Mouse (Mus musculus) megakaryocyte-erythroid progenitor cell, adult 5-6 weeks (primary cell): ENCODE results near the gene Bap1. TPM values are rescaled to one million over a fixed set of nuclear protein-coding genes. Genes with fewer than 3 reads are reported as not detected.

Source experiments
- ATAC-seq: replicated peaks from 2 replicates; pipeline ENCODE4 v1.8.0; 2016; ENCODE audit warnings: mild to moderate bottlenecking, inconsistent platforms; ENCODE audit not compliant: severe bottlenecking, poor library complexity, low FRiP score, low TSS enrichment
- total RNA-seq, 2 experiments: library from RNA; stranded (forward) in 1 of 2; stranded (reverse) in 1 of 2; fragments of 200-1000, 215-1000 nt in 1 of 2; fragments of >200 nt in 1 of 2; fragmentation: Nextera tagmentation in 1 of 2; gene quantifications; 2 replicates each; pipeline ENCODE4 v1.2.3; 2014 to 2017

The Bap1 gene
- 42.7 and 43.6 TPM in 2 replicates for total RNA-seq (2014; fragmentation: Nextera tagmentation)
- total RNA-seq (2017) = 65.4 and 67.9 TPM in 2 replicates

DNA sequence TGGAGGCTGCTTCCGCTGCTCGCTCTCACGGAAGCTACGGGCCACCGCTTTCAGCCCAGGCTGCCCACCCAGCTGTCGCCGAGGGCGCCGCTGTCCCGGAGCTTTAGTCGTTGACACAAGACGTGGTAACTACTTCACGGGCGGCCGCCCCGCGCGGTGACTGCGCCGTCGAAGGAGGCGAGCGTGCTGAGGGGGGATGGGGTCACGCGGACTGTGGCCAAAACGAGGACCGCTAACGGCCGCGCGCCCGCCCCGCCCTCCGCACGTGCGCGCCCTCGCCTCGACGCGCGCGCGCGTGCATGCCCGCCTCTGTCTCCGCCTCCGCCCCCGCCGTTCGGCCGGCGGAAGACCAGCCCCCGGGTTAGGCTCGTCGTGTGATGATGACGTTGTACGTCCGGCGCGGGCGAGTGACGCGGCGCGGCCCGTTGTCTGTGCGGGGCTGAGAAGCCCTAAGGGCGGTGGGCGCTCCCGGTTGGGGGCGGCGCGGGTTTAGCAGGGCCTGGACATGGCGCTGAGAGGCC is at the start of gene Bap1, which contains the start of gene Phf7:
Gene Bap1 (plus strand): TSS at position 367 of the 521 bp plus-strand sequence.
Gene Phf7 (minus strand): TSS at position 234 of the 521 bp plus-strand sequence.
- ATAC-seq = peak; percentile 79

- ATAC-seq = peak; percentile 56
Measured at GRCm38 (mm10) chr14:31204844-31205243, 46.4 kb upstream of the Bap1 start.

- no peak for ATAC-seq
Measured at GRCm38 (mm10) chr14:31205244-31205561, 46.0 kb upstream of the Bap1 start.

DNA sequence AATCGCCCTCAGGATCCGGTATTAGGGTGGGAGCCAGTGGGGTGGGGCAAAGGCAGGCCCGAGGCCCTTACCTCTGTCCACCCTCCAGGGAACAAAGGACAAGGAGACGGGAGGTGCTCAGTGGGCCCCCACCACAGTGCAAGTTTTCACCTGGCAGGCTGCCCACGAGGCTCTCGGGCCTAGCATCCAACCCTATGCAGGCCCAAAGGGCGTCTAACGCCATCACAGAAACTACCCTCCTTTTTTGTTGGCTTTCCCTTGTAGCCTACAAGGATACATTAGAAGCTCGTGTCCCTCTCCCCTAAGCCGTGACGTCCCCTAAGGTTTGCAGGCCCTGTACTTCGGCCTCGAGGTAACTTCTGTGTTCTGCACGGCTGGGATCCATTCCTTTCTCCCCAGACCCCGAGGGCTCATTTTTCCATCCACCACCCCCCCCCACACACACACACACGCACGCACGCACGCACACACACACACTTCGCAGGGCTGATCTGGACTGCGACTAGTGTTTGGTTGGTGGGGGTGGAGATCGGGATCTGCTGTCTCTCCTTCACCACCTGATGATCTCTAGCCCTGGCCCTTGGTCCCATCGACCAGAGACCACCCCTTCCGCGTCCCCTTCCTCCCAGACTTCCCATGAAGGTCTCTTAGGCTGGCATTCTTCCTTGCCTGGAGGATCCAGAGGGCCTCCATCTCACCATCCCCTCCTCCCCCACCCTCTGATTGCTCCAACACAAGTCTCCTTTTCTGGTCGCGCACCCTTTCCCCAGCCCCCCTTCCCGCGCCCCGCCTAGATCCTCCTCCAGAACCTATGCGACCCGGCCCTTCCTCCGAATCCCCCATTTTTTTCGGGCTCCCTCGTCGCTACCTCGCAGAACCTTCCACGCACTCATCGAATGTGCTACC is 45.4 kb upstream of the Bap1 start:
- peak; percentile 12; the same call in 1 of the 2 replicates for ATAC-seq

DNA sequence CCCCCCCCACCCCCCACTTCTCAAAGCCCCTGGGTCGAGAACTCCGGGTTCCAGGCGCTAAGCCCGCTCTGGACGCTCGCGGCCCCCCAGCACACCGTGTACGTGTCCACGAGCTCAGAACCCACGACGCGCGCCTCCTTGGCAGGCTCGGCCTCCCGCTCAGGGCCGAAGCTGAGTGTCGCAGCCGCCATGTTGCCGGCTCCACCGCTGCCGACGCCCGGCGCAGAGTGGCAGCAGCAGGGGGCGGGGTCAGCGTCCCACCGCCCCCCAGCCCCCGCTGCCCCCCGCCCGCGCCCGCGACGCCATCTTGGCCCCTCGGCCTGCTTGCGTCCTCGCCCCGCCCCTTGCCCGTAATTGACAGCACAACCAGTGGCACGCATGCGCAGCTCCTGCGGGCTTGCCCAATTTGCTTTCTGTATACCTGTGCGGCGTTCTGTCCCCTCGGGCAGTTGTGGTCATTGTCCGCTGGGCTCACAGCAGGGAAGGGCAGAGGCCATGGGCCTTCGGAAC is 44.7 kb upstream of the Bap1 start:
- ATAC-seq = peak; percentile 51

GRCm38 (mm10) chr14:31207070-31207830 is 44.0 kb upstream of the Bap1 start:
- peak; percentile 58 for ATAC-seq

DNA sequence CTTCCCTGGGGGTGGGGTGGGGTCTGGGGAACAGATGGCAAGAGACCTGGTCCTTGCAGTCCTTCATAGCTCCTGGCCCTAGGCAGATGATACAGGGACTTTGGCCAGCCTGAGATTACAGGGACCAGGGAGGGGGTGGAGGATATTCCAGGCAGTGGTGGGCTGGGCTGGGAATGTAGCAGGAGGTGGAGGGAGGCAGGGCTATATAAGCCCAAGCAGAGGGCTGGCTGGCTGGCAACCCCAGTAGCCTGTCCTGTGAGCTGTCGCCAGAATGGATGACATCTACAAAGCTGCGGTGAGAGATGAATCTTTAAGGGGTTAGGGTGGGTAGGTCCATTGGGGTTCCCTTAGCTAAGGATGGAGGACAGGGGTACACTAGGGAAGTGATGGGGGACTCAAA is 43.2 kb upstream of the Bap1 start, which contains the start of gene Tnnc1:
Gene Tnnc1 (plus strand): TSS at position 229 of the 400 bp plus-strand sequence.
- ATAC-seq = no peak

DNA sequence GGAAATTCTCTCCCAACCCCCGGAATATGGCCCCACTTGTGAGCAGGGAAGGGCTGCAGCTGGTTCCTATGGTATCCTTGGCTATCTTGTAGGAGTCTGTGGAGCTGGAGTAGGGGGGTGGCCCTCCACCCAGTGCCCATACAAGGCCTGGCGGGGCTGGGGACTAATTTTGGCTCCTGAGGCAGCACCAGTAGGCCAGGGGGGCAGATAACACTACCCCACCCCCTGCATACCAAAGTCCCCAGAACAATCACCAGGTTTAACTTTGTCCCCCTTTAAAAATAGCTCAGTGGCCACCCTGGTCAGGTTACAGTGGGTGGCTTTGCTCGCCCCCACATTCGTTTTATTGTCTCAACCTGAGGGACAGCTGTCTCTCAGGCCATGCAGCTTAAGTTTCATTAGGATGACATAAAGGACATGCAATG is 42.1 kb upstream of the Bap1 start:
- no peak for ATAC-seq

DNA sequence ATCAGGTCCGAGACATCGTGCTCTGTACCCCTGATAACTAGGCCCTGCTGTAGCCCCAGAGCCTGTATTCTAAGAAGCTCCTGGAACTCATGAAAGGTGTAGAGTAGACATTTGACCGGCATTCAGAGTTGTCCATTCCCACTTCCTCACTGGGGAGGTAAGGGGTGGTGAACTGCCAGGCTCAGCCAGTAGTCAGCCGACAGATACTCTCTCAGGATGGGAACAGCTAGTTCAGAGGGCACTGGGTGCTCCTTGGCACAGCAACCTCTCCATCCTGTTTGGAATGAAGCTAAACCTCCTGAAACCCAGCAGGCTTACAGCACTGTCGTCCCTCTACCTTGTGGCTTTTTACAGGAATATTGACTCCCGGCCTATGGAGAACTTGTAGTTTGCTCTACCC is 39.4 kb upstream of the Bap1 start:
- ATAC-seq = no peak

DNA sequence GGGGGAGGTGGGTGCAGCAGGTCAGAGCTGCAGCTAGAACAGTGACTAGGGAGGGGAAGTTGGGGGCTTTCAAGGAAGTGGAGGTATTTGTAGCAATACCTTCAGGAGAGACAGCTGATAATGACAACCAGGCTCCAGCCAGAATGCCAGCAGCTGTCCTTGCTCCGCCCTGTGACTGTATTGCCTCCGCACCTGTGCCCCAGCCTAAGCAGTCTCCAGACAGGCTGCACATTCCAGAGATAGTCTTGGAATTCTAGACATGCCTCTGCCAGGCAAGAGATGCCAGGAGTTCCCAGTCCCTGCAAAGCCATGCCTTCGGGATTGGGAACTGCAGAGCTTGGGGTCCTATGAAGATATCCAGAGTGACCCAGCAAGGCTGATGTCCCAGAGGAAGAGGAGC is 38.8 kb upstream of the Bap1 start:
- ATAC-seq = no peak

- no peak for ATAC-seq
Measured at GRCm38 (mm10) chr14:31213868-31214267, 37.4 kb upstream of the Bap1 start.

DNA sequence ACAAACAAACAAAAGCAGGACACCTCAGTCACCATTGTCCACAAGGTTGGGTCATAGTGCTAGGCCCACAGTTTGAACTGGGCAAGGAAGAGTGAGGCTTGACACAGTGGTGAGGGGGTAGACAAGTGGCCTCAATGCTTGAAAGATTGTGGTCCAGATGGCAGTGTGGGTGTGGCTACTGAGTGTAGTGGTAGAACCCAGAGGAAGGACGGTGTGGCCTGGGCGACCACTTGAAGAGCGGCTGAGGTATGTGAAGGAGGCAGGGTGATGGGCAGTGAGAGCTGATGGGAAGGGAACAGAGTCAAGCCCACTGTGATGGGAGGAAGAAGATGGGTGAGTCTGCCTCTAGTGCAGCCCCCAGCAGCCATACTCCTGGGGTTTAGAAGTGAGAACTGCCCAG is 36.6 kb upstream of the Bap1 start:
- ATAC-seq = no peak

- ATAC-seq = peak; percentile 69
Measured at GRCm38 (mm10) chr14:31215157-31216002, 35.9 kb upstream of the Bap1 start.

GRCm38 (mm10) chr14:31216846-31217245 is 34.4 kb upstream of the Bap1 start, which contains the start of gene Nisch:
Gene Nisch (minus strand): TSS chr14:31216946.
- ATAC-seq = no peak

DNA sequence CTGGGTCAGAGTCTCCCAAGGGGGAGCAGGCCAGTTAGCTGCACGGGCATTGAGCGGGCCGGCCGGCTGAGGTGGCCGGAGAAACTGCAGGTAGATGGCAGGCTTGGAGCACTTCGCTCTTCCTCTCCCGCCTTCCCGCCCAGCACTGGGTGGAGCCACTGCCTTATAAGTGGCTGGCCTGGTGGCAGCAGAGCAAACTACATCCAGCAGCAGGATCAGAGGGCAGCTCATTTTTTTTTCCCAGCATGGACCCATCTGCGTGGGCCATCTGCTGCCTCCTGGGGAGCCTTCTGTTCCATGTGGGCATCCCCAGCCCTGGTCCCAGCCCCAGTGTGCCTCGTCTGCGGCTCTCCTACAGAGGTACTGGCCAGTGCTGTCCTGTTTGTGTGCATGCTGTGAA is 33.6 kb upstream of the Bap1 start, which contains the start of gene Sema3g:
Gene Sema3g (plus strand): TSS at position 195 of the 400 bp plus-strand sequence.
- peak; percentile 88 for ATAC-seq

DNA sequence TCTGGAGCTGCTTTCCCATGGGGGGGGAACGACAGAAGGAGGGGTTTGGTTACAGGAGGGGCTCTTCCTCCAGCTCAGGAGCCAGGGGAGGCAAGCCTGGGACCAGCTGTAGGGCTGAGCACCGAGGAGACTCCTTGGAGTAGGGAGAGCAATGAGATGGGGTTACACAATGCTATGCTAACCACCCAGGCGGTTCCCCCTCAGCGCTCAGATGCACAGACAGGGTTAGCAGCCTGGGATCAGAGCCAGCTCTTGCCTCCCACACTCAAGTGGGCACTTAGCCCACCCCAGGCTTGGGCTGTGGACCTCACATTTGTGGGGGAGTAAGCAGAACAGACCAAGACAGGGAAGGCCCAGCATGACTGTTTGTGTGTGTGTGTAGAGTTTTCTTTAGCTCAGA is 24.3 kb upstream of the Bap1 start:
- ATAC-seq = no peak

DNA sequence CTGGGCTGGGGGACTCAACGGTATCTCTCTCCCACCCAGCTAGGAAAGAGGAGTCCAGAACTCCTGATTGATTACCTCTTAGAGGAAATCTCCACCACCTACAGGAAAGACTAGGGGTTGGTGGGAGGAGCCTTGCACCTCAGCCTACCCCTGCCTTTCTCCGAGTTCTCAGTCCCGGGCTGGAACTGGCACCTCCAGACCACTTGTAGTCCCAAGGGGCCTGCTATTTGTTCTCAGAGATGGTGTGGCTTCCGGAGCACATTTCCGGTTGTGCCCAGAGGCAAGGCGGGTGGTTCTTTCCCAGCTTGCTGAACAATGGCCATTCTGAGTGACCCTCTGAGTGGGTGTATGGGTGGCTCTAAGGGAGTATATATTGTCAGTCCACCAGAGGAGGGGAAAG is 23.0 kb upstream of the Bap1 start:
- no peak for ATAC-seq

GRCm38 (mm10) chr14:31230442-31230841 is 20.8 kb upstream of the Bap1 start:
- no peak for ATAC-seq
